Mouse (Mus musculus) ZHBTc4 (cell line): ENCODE results near the gene Gstm6.
A peak's percentile ranks its signal among the peaks of the same experiment; 100 is the strongest.

ENCODE experiments used
- DNase-seq: peaks from one replicate; pipeline ENCODE4 v3.0.0-alpha.2; 2011; ENCODE audit warnings: low read depth, low spot score

Gene Gstm6

GRCm38 (mm10) chr3:107941261-107941660 lies 2.3 kb downstream of the Gstm6 start:
- DNase-seq, result no peak

GRCm38 (mm10) chr3:107940524-107940923 lies 3.0 kb downstream of the Gstm6 start:
- no peak for DNase-seq

GRCm38 (mm10) chr3:107939830-107940229 lies 3.7 kb downstream of the Gstm6 start:
- DNase-seq, result no peak

- peak; percentile 83 for DNase-seq
These were observed 4.1 kb downstream of the Gstm6 start for GRCm38 (mm10) chr3:107939403-107939802.

- DNase-seq, result no peak
These were observed 7.7 kb downstream of the Gstm6 start for GRCm38 (mm10) chr3:107935888-107936287.

- DNase-seq, result no peak
These were observed 8.3 kb downstream of the Gstm6 start for GRCm38 (mm10) chr3:107935268-107935667.

GRCm38 (mm10) chr3:107932128-107932527 lies 11.4 kb downstream of the Gstm6 start:
- DNase-seq, result no peak

GRCm38 (mm10) chr3:107931670-107932069 lies 11.9 kb downstream of the Gstm6 start, which contains the start of gene Gstm7:
Gene Gstm7 (minus strand): TSS chr3:107931817.
- DNase-seq, result peak; percentile 100

GRCm38 (mm10) chr3:107931134-107931533 lies 12.4 kb downstream of the Gstm6 start:
- no peak for DNase-seq

- DNase-seq, result no peak
These were observed 13.8 kb downstream of the Gstm6 start for GRCm38 (mm10) chr3:107929731-107930130.

GRCm38 (mm10) chr3:107929243-107929642 lies 14.3 kb downstream of the Gstm6 start:
- no peak for DNase-seq

- DNase-seq, result no peak
These were observed 14.9 kb downstream of the Gstm6 start for GRCm38 (mm10) chr3:107928691-107929090.

- DNase-seq, result no peak
These were observed 15.7 kb downstream of the Gstm6 start for GRCm38 (mm10) chr3:107927841-107928240.

- DNase-seq, result no peak
These were observed 18.2 kb downstream of the Gstm6 start for GRCm38 (mm10) chr3:107925335-107925734.

GRCm38 (mm10) chr3:107920348-107920747 lies 23.2 kb downstream of the Gstm6 start:
- DNase-seq, result no peak

GRCm38 (mm10) chr3:107917783-107918408 lies 25.7 kb downstream of the Gstm6 start:
- DNase-seq, result peak; percentile 78

GRCm38 (mm10) chr3:107917097-107917496 lies 26.5 kb downstream of the Gstm6 start:
- DNase-seq, result peak; percentile 61

GRCm38 (mm10) chr3:107916674-107917073 lies 26.9 kb downstream of the Gstm6 start:
- DNase-seq, result no peak

GRCm38 (mm10) chr3:107905942-107906341 lies 37.6 kb downstream of the Gstm6 start:
- DNase-seq, result no peak

GRCm38 (mm10) chr3:107900955-107901673 lies 42.4 kb downstream of the Gstm6 start:
- DNase-seq, result no peak

- DNase-seq, result no peak
These were observed 44.9 kb downstream of the Gstm6 start for GRCm38 (mm10) chr3:107898691-107899090.

GRCm38 (mm10) chr3:107895720-107896569 lies 47.6 kb downstream of the Gstm6 start, which contains the start of gene Gstm5:
Gene Gstm5 (plus strand): TSS chr3:107895821.
- peak; percentile 64 for DNase-seq
